Comparison of ENCODE assay signal across 8 mouse cellular contexts in the genomic region with DNA sequence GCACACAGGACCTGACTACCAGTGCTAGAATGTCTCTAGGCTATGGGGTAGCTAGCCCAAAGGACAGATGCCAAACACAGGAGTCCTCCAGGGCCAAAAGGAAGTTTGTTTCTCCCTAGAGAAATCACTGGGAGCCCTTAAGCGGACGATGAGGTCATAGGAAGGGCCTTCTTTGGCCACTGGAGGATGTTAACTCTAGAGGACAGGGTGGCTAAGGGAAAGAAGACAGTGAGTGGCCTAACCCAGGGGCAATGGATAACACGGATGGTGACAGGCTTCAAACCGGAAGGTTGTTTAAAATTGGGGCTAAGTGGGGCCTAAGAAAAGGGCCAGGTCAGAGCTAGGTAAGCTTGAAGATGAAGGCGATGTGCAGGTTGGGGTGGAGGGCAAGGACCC. TPM values are rescaled to one million over a fixed set of nuclear protein-coding genes. Genes with fewer than 3 reads are reported as not detected.
DNase-seq lines count a peak whose midpoint lies in the region; ATAC-seq and TF ChIP-seq lines count a peak whose summit lies in the region.

No protein-coding gene starts in this region.

- intact Hi-C loops in gastrocnemius, adult 2 months (cut with DNase I): no loop called here
- intact Hi-C loops in gastrocnemius, postnatal 36 days (cut with DNase I): no loop called here

- no peaks in the 10 kb centered on the region for H3K9me3 ChIP-seq in heart, embryonic 14.5 days (ENCODE audit: control insufficient read depth, low read length)
- H3K9me3 ChIP-seq in liver, embryonic 15.5 days (replicated peaks): no peaks in the 10 kb centered on the region

- no peak for TF ChIP-seq CTCF in gastrocnemius, adult 2 months (IDR thresholded peaks at IDR 0.05)
- TF ChIP-seq CTCF in small intestine, adult 2 months (IDR thresholded peaks at IDR 0.05; ENCODE audit: extremely low read depth, insufficient read length, insufficient replicate concordance, low read depth, low read length): no peak

- H3K4me2 ChIP-seq in heart, embryonic 14.5 days (ENCODE audit: low read length): peak overlapping the region; percentile 96
- H3K4me2 ChIP-seq in liver, embryonic 15.5 days: peak overlapping the region; percentile 93

- H3K4me1 ChIP-seq in heart, embryonic 14.5 days (ENCODE audit: control insufficient read depth in 2 of 2, insufficient read depth in 2 of 2, low read length in 2 of 2): peaks cover 9 to 11% of the 10 kb centered on the region in 2 experiments
- peaks cover 26% of the 10 kb centered on the region for H3K4me1 ChIP-seq in liver, embryonic 15.5 days (replicated peaks)
- peaks cover 11% of the 10 kb centered on the region for H3K4me1 ChIP-seq in small intestine, adult 2 months (ENCODE audit: control insufficient read depth, insufficient read depth, insufficient read length, low read length)

- peak overlapping the region; percentile 80 for H3K4me3 ChIP-seq in gastrocnemius, adult 2 months
- peak overlapping the region; percentile 51 to 64 for H3K4me3 ChIP-seq in heart, embryonic 14.5 days (ENCODE audit: control insufficient read depth in 1 of 2, insufficient read depth in 1 of 2, low read depth in 1 of 2, low read length in 2 of 2)
- H3K4me3 ChIP-seq in liver, embryonic 15.5 days (replicated peaks): peak overlapping the region; percentile 59
- H3K4me3 ChIP-seq in small intestine, adult 2 months (ENCODE audit: low read depth, low read length): peak overlapping the region; percentile 91

- no peaks in the 10 kb centered on the region for H3K36me3 ChIP-seq in heart, embryonic 14.5 days (ENCODE audit: control insufficient read depth, insufficient read depth, low read length)
- no peaks in the 10 kb centered on the region for H3K36me3 ChIP-seq in liver, embryonic 15.5 days (replicated peaks)
- no peaks in the 10 kb centered on the region for H3K36me3 ChIP-seq in small intestine, adult 2 months (ENCODE audit: control insufficient read depth, insufficient read depth, low read length)

- ATAC-seq in heart, embryonic 14.5 days (ENCODE audit: insufficient number of reproducible peaks, insufficient read depth, low FRiP score, low read depth): no peak
- ATAC-seq in liver, embryonic 15.5 days (ENCODE audit: insufficient read depth): peak; percentile 19
- no peak for ATAC-seq in granulocyte monocyte progenitor cell, adult 5-6 weeks (replicated peaks; ENCODE audit: poor library complexity, severe bottlenecking)

- H3K27me3 ChIP-seq in heart, embryonic 14.5 days (ENCODE audit: control insufficient read depth, insufficient read depth, low read length): no peaks in the 10 kb centered on the region
- H3K27me3 ChIP-seq in liver, embryonic 15.5 days: no peaks in the 10 kb centered on the region
- no peaks in the 10 kb centered on the region for H3K27me3 ChIP-seq in small intestine, adult 2 months (ENCODE audit: control insufficient read depth, insufficient read depth, low read length)

- H3K9ac ChIP-seq in heart, embryonic 14.5 days (ENCODE audit: low read length): peak overlapping the region; percentile 75
- peak overlapping the region; percentile 69 for H3K9ac ChIP-seq in liver, embryonic 15.5 days

- peak; percentile 28 for DNase-seq in gastrocnemius, adult 2 months
- no peak for DNase-seq in gastrocnemius, postnatal 36 days
- DNase-seq in embryo, embryonic 10 days (ENCODE audit: low spot score): peak; percentile 23
- DNase-seq in T-cell, adult 2 months (ENCODE audit: low spot score): no peak

- TF ChIP-seq POLR2A in small intestine, adult 2 months (IDR thresholded peaks at IDR 0.05; ENCODE audit: low read depth, low read length): no peak

- H3K27ac ChIP-seq in gastrocnemius, adult 2 months: peak overlapping the region; percentile 88
- peak overlapping the region; percentile 6 to 14; a peak in 1 of 4 replicates for H3K27ac ChIP-seq in heart, embryonic 14.5 days (replicated peaks in 1 of 2; ENCODE audit: control insufficient read depth in 1 of 2, insufficient read depth in 1 of 2, low read depth in 2 of 2, low read length in 2 of 2)
- H3K27ac ChIP-seq in liver, embryonic 15.5 days (replicated peaks): peak overlapping the region; percentile 57
- peak overlapping the region; percentile 81 for H3K27ac ChIP-seq in small intestine, adult 2 months (ENCODE audit: insufficient read depth, low read depth, low read length)

- 28% methylated on average over 5 of the region's 5 CpGs for whole genome bisulfite sequencing in heart, embryonic 14.5 days
- 31% methylated on average over 5 of the region's 5 CpGs for WGBS in liver, embryonic 15.5 days (ENCODE audit: insufficient replicate concordance)
- WGBS in small intestine, adult 2 months: 31% methylated on average over 5 of the region's 5 CpGs

RNA-seq across cellular contexts. Expression of a gene that starts 24.2 kb away (rescaled TPM):
- 10 to 100 TPM; 13.9 to 19.0 TPM for total RNA-seq in gastrocnemius, adult 2 months (2021)
- total RNA-seq in gastrocnemius, postnatal 36 days (2021): 10 to 100 TPM; 14.3 to 15.7 TPM
- polyA plus RNA-seq in heart, embryonic 14.5 days (2014; fragmentation: Nextera tagmentation; extraction: Ambion mirVana): 46.0 and 46.7 TPM in 2 replicates
- polyA plus RNA-seq in liver, embryonic 15.5 days (2015; fragmentation: Nextera tagmentation; extraction: Ambion mirVana): 63.1 and 74.4 TPM in 2 replicates
- 76.5 and 98.7 TPM in 2 replicates for polyA plus RNA-seq in small intestine, adult 2 months (2012; rRNA removed)
- 178 and 197 TPM in 2 replicates for total RNA-seq in granulocyte monocyte progenitor cell, adult 5-6 weeks (2014; fragmentation: Nextera tagmentation)
- 114 and 116 TPM in 2 replicates for total RNA-seq in granulocyte monocyte progenitor cell, adult 5-6 weeks (2017)

RNA-seq across cellular contexts. Expression of a gene that starts 32.0 kb away (rescaled TPM):
- not detected for total RNA-seq in gastrocnemius, adult 2 months (2021)
- not detected for total RNA-seq in gastrocnemius, postnatal 36 days (2021)
- polyA plus RNA-seq in heart, embryonic 14.5 days (2014; fragmentation: Nextera tagmentation; extraction: Ambion mirVana): 0.61 and 0.69 TPM in 2 replicates
- 0.25 and 0.32 TPM in 2 replicates for polyA plus RNA-seq in liver, embryonic 15.5 days (2015; fragmentation: Nextera tagmentation; extraction: Ambion mirVana)
- not detected in 2 replicates for polyA plus RNA-seq in small intestine, adult 2 months (2012; rRNA removed)
- total RNA-seq in granulocyte monocyte progenitor cell, adult 5-6 weeks (2014; fragmentation: Nextera tagmentation): not detected in 2 replicates
- not detected in 2 replicates for total RNA-seq in granulocyte monocyte progenitor cell, adult 5-6 weeks (2017)

Comparison
In these comparisons a context has a peak if more than half of its experiments do, and no peak if none do; other contexts are left out.
1. DNase-seq: peak in gastrocnemius, adult 2 months (single experiment) and embryo, embryonic 10 days (single experiment); none in gastrocnemius, postnatal 36 days (0 of 2) and T-cell, adult 2 months (single experiment).
2. H3K27ac ChIP-seq: peak in every context shown above with its lines; median percentile 88 in gastrocnemius, adult 2 months; 81 in small intestine, adult 2 months; 57 in liver, embryonic 15.5 days; 10 in heart, embryonic 14.5 days.
3. RNA of a gene that starts 24.2 kb away (total RNA-seq): 114 to 197 TPM in granulocyte monocyte progenitor cell, adult 5-6 weeks; 13.9 to 19.0 TPM in gastrocnemius, adult 2 months and 14.3 to 15.7 TPM in gastrocnemius, postnatal 36 days; every median in the first group is over 4 times any median in the second.
4. Peak in every context shown above with its lines, with median percentiles within 50 percentile points of each other: H3K4me3 ChIP-seq.